Mouse (Mus musculus) embryo, embryonic 11.5 days (tissue): ENCODE measurements around the gene Theg.

ENCODE experiments used
- DNase-seq: peaks from one replicate; pipeline ENCODE4 v3.0.0-alpha.2; 2012; ENCODE audit warnings: low read depth, low spot score

The Theg gene

DNA sequence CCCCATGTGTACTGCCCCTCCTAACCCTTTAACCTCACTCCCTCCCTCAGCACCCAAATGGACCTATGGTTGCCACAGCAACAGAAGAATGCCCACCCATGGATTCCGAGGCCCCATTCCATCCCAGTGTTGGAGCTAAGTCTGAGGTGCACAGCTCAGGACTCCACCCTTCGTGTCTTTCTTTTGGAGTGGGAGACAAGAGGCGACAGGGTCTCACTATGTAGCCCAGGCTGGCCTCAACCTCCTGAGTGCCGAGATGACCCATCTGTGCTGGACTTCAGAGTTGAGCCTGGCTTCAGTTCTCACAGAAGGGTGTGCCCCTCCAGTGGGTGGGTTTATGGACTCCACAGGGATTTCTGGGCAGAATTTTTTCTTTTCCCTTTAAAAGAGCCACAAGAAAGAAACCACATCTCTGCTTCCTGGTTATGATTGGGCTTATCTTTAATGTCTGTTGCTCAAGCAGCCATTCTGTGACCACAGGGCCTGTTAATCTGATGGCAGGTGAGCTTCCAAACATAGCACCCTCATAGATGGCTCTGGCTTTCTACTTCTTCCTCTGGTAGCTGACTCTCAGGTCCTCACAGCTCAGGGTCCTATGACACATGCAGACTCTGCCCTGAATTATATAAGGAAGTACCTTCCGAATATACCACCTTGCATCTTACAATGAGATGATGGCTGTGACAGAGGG lies at the start of gene Theg:
Theg (minus strand) TSS at position 271 of the 691 bp plus-strand sequence.
- DNase-seq = no peak

DNA sequence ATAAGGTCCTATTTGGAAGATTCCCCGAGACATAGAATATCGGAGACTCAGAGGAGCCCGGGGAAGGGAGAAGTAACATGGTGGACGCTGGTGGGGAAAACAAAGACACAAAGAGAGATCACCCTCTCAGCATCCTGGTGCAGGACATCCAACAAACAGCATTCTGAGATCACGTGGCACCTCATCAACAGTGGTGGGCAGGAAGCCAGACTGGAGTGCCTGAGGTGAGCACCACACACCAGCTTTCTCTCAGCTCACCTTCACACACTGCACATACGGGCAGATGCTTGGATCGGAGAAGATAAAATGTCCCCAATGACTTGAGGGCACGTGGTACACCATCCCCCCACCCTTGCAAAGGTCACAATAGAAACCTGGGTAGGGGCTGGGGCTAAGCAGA lies 49.2 kb upstream of the Theg start:
- DNase-seq = no peak

DNA sequence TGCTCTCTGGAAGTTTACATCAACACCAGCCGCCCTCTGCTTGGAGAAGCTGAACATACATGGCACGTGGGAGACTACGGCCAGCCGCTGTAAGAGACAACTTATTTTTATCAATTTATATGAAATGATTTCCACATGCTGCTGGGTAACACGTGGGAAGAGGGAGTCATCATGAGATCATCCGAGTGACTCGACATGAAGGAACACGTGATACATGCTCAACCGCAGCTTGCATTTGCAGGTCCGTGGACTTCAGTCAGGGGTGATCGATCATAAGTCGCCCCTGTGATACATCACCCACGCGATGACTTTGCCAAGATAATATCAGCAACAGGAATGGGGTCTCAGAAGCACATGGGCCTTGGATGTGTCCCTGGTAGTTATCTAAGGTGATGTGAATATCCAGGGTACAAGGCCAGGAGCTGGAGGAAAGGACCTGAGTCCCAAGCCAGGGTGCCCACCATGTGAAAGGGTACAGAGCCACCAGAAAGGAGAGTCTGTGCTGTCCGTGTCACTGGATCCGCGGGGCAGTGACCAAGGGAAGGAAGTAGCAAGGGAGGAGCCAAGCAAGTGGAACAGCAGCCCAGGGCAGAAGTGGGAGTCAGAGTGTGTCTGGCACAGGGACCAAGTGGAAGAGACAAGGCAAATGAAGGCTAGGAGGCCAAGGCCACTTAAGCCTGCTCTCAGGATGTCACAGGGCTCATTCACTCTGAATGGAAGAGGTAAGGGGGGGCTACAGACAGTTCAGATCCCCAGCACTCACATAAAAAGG lies 46.1 kb upstream of the Theg start:
- no peak for DNase-seq

DNA sequence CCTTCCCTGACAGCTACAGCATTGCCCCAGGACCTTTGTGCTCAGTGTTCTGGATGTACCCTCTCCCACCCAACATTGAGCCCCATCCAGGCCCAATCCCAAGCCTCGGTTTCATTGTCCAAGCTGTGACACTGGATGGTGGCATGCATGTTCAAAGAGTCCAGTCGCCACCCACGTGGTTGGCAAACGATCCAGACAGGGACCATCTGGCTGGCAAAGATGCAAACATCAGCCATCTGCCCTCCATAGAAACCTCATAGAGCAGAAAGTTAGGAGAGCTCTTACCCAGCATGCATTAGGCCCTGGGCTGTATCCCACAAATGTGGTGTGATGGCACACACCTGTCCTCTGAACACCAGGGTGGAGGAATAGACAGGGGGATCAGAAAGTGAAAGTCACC lies 44.3 kb upstream of the Theg start:
- no peak for DNase-seq

DNA sequence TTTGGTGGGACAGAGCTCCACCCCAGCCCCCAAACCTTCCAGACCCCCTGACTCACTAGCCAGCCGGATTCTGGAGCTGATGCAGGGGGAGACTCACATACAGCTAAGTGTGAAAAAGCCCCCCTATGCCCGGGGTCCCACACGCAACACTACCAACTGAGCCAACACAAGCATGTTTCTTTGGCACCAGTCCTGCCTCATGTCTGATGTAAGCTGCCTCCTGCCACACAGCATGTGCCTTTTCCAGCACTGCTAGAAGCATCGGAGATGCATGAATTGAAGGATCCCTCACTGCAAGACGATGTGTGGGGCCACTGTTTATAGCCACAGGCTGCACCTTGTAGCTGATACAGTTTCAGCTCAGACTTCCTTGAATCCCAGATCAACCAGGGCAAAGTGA lies 41.2 kb upstream of the Theg start:
- no peak for DNase-seq

DNA sequence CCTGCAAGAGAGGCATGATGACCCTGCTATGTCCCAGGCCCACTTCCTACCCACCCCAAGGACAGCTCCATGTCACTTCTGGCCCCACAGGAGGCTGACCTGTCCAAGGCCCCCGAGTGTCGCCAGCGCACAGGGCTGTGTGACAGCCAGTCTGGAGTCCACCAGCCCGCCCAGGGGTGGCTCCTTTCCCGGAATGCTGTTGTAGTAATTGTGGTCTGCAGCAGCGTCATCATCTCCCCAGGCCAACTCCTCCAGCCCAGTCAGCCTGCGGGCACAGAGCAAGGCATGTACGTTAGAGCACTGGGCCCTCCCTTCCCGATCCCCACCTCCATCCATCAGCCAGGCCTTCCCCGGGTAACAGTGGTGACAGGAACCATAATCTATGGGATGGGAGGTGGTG lies 39.0 kb upstream of the Theg start:
- no peak for DNase-seq

DNA sequence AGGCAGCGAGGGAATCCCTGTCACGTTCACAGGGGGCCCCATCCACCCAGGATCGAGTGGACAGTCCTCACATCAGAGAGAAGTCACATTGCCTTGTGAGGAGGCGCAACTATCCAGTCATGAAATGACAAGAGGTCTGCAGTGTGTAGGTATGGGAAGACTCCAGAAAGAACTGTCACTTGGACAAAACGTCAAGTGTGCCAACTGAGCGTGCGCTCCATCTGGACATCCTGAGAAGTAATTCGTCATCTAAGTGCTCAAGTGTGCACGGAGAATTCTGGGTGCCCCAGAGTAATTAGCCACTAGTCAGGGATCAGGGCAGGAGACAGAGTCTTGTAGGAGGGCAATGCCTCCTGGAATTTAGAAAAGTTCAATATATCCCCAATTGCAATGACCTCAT lies 38.3 kb upstream of the Theg start:
- DNase-seq = no peak

DNA sequence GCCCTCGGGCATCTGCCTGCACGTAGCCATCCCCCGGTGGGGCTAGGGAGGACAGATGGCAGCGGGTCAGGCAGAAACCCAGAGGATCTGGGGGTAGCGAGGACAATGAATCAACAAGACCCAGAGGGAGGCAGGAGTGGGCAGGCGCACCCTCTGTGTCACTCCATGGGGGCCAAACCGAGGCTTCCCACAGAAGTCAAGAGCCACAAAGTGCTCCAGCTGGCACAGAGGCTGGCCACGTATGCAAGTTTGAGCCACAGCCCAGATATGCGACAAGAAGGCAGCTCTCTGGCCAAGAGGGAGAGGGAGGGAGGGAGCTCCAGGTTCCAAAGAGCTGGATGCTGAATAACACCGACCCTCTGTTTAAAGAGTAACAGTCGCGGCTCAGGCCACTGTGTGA lies 36.8 kb upstream of the Theg start:
- DNase-seq = no peak

DNA sequence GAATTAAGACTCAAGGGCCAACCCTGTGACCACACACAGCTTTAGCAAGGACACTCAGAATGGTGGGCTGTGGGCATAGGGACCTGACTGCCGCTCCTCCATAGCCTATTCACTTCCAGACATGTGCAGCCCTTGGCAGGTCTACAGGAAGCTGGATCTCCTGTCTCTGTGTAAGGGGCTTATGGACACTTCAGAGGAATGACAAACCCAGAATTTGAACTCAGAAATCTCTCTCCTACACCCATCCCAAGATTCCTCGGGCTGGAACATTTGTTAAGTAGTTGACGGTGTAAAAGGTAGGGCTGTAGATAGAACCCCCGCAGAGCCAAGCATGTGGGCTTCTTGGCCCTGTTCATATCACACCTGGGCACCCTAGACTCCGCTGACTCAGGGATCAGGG lies 29.2 kb upstream of the Theg start:
- no peak for DNase-seq

DNA sequence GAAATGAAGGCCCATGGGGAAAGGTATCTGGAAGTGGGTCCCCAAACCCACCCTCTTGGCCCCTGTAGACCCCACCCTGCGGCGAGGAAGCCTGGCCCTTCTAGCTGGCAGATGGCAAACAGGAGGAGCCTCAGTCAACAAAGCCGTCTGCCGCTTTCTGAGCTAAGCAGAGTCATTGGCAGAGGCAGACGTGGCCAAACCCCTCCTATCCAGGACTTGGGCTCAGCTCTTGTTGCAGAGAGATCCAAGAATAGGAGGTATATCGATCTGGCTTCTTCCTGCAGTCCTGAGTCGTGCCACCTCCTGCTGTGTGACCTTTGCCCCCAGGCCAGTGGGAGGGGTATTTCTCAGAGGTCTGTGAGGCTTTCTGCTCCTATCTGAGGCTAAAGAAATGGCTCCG lies 28.7 kb upstream of the Theg start:
- no peak for DNase-seq

DNA sequence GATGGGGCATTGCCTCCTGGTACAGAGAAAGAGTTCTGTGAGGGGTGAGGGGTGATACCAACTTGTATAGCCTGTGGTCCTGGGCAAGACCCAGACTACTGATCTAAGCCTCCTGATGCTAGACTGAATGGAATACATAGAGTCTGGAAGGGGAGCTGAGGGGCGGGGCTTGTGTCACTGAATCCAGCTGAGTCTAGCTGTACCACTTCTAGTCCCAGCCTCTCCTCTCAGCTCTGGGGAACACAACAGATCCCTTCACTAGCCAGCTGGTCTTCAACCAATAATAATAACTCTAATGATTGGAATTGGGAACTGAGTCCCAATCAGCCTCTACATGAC lies 27.1 kb upstream of the Theg start:
- no peak for DNase-seq

DNA sequence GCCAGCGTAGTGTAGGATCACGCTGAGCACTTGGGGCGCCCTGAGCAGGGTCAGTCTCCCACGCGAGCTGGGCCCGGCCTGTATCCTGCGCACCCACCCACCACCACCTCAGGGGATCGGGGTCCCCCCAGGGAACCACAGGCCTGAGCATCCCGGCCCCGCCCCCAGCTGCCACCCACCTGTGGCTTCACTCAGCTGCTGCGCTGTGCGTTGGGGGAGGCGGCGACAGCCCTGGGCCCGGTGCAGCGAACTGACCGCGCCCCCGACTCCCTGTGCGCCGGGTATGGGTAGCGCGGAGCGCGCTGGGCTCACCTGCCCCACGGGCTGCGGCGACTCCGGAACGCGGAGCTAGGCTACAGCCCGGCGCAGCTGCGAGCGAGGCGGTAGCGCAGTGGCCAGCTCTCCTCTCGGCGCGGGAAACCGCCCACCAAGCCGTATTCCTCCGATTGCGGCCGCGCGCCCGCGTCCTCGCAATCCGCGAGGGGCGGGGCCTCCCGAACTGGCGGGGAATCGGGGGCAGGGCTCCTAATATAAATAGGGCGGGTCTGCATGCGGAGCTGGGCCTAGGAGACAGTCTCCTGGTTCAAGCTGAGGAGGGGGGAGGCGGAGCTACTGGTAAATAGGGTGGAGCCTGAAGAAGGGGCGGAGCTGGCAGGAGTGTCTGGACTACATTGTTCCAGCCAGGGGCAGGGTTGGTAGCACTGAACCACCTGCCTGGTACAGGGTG lies 26.6 kb upstream of the Theg start, which contains the start of gene C2cd4c:
C2cd4c (minus strand) TSS at position 448 of the 727 bp plus-strand sequence.
- DNase-seq = peak; percentile 67

DNA sequence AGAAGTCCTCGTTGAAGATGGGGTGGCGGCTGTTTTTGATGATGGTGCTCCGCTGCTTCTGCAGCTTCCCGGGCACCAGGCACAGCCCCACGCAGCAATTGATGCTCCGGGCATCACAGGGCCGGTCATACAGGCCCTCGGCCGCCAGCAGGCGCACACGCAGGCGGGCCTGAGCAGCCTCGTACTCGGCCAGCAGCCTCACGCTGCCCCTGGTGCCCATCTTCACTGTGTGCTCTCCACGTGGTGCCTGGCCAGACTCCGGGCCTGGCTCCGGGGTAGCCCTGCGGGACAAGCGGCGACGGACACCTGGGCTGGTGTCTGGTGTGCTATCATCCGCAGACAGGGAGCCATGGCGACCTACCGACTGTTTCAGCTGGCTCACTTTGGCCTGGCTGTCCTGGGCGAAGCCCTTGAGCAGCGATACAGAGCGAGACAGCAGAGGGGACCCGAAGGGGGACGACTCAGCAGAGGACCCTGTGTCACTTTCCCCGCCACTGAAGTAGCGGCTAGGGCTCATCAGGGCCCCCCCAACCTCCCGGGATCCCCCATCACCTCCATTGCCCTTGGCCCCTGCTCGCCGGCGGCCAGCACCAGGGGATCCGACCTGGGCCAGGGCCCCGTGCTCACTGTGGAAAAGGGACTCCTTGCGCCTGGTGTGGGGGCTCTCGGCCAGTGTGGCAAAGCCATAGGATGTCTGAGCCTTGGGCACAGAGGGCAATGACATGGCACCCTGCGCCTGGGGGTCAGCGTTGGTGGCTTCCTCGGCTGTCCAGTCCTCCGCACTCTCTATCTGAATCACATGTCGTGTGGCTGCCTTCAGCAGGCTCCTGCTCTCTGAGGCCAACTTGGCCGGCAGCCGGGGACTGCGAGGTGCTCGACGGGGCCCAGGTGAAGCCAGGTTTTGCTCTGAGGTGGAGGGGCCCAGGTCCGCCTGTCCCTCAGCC lies 25.3 kb upstream of the Theg start:
- DNase-seq = peak; percentile 8

DNA sequence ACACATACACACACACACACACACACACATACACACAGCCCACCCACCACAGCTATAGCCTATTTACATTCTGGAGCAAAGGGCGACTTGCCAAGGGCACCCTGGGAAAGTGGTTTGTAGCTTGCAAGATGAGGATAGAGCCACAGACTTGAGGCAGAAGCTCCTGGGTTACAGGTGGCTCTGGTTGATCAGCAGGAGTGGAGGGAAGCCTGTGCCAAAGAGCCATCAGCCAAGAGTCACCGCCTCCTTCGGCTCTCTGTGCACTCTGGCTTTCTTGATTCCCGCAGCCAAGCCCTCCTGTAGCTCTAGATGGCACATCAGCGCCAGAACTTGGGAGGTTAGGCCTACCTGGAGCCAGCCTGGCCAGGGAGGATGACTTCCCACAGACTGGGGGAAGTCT lies 24.2 kb upstream of the Theg start:
- no peak for DNase-seq

DNA sequence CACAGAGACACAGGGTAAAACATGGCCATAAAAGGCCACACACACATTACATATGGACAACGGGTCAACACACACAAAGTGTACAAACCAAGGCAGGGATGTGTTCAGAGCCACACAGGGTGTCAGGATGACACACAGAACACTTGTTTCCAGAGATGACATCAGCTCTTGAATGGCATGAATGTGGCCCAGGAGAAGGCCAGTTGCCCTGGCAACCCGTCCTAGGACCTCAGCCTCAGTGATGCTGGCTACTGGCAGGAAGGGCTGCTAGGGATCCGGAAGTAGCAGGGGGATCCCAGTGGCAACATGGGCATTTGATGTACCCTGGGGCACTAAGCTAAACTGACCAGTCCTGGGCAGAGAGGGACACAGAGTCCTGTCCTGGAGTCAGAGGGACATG lies 22.1 kb upstream of the Theg start:
- no peak for DNase-seq

DNA sequence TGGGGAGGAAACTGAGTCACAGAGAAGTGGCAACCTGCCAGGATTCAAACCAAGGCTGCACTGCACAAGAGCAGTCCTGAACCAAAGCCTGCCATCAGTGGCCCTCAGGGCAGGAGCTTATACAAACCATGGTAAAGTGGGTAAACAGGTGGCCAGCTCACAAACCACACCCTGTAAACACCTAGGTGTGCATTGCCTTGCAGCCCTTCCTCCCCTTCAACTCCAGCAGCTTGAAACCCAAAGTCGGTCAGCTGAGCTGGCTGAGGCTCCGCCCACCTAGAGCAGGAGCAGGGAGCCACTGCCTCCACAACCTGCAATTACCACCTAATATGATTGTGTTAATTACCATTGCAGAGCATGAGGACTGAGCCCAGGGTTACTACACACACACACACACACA lies 20.8 kb upstream of the Theg start:
- DNase-seq = no peak

DNA sequence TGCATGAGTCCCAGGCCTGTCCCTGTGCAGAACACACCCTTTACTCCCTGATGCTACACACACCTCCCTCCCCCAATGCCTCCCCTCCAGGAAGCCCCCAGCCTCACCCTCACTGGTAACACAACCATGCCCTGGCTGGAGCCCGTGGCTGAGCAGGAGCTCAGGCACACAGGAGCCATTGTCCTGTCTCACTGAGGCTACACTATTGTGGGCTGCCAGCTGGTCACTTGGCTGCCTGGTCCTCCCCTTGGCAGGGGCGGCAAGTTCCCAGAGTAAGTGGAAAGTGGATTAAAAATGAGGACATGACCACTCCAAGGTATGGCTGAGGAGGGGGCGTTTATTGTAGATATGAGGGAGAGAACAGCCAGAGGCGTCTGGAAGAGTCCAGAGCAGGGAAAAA lies 19.4 kb upstream of the Theg start:
- DNase-seq = no peak

DNA sequence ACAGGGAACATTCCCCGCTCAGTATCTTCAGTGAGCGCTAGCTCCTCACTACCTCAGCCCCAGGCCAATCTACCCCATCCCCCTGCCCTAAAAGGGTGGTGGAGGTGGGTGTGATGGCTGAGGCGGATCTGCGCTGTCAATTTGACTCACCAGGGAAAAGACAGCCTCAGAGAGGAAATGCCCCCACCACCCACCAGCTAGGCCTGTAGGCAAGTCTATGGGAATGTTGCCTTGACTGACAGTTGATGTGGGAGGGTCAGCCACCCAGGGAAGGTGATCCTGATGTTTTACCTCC lies 10.8 kb upstream of the Theg start:
- DNase-seq = no peak

DNA sequence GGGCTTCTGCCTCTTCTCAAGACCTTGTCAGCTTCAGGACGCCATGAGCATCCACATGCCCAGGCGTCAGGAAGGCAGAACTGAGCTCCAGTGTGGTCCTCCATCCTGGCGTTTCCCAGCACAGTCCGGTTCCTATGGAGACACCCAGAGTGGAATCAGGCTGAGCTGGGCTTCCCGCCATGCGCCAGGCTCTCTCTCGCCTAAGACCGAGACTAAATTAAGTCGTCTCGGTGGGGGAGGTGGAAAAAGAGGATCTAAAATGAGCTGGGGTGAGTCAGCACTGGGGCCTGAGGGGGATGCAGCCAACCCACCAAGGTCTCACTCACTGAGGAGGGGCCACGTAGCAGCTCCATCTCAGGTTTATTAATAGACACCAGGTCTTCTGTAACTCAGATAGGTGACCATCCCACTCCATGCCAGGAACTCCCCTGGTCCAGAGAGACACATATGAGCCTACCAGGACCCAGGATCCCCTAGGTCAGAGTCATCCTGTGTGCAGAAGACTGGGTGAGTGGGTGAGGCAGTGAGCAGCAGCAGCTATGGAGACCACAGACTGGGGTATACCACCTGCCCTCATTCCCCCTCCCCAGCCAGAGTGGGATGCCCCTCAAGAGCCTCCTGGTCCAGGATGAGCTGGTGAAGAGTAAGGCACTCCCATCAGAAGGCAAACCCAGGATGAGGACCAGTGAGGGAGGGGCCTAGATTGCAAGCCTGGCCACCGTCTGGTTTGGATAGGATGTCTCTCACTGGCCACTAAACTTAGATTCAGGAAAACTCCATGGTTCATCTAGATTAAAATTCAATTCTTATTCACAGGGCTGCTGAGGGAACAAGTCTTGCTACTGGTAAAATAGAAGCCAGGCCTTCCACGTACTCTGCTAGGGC lies 10.2 kb upstream of the Theg start:
- no peak for DNase-seq

DNA sequence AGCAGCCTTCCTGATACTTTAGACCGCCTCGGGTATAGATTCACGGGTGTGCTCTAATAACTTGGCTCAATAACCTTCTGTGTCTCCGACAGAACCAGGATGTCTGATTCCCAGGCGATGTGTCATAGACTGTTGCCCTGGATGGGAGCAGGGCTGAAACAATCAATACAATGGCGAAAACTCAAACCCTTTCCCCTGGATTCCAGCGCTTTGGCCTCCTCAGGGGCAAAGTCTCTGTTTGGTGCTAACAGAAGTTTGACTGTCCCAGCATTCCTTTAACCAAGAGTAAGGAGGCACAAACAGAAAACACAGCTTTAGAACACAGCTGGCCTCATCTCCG lies 8.4 kb upstream of the Theg start:
- no peak for DNase-seq
